Mouse (Mus musculus): ENCODE results near the gene Ttf1. TPM values are rescaled to one million over a fixed set of nuclear protein-coding genes. Genes with fewer than 3 reads are reported as not detected.

Ttf1 gene
- polyA plus RNA-seq (2016; fragmentation: Nextera tagmentation; extraction: Ambion mirVana) = 7.5 and 9.5 TPM in 2 replicates

GRCm38 (mm10) chr2:29060135-29060597 lies at the start of gene Ttf1:
Gene Ttf1 (plus strand): TSS chr2:29060262.
- Histone ChIP-seq H3K9me3 (no peaks in the 10 kb centered on the region), H3K27ac (peak within 1 kb of the TSS; percentile 92), H3K27me3 (ENCODE audit: insufficient read depth, poor library complexity, severe bottlenecking) (peaks cover 28% of the 10 kb centered on the region), H3K36me3 (no peaks in the 10 kb centered on the region), H3K4me3 (peak within 1 kb of the TSS; percentile 97), H3K4me1 (peaks cover 8% of the 10 kb centered on the region)
- DNase-seq (ENCODE audit: low spot score) = peak; percentile 95
- WGBS = under 1% methylated on average over 41 of the region's 41 CpGs

DNA sequence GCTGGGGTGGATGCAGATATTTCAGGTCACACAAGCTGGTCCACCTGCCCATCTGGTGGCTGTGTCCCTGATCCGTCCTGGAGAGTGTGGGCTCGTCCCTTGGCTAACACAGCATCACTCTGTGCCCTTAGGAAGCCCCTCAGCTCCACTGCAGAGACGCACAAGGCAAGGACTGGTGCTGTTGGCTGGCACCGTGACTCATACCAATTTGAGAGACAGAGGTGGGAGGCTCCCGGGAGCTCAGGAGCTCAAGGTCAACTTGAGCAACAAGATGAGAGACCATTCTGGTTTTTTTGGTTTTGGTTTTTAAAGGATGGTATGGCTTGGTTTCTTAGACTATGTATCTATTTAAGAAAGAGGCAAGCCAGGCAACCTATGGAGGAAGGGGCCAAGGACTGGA lies 47.5 kb upstream of the Ttf1 start:
- Histone ChIP-seq H3K27ac (no peak overlapping the region), H3K9me3 (no peaks in the 10 kb centered on the region), H3K4me1 (peaks cover 26% of the 10 kb centered on the region), H3K4me3 (no peak overlapping the region), H3K36me3 (no peaks in the 10 kb centered on the region), H3K27me3 (ENCODE audit: insufficient read depth, poor library complexity, severe bottlenecking) (peaks cover 33% of the 10 kb centered on the region; the same call in 1 of the 2 replicates)
- no peak for DNase-seq (ENCODE audit: low spot score)
- WGBS = 69% methylated on average over 5 of the region's 5 CpGs

- Histone ChIP-seq H3K4me3 (no peak overlapping the region), H3K27ac (no peak overlapping the region), H3K9me3 (no peaks in the 10 kb centered on the region), H3K4me1 (peaks cover 9% of the 10 kb centered on the region), H3K27me3 (ENCODE audit: insufficient read depth, poor library complexity, severe bottlenecking) (peaks cover 8% of the 10 kb centered on the region; the same call in 1 of the 2 replicates), H3K36me3 (no peaks in the 10 kb centered on the region)
- WGBS = 64% methylated on average over 27 of the region's 27 CpGs
- DNase-seq (ENCODE audit: low spot score) = no peak
These were observed 43.2 kb upstream of the Ttf1 start for GRCm38 (mm10) chr2:29016599-29017587.

GRCm38 (mm10) chr2:29018680-29019079 lies 41.4 kb upstream of the Ttf1 start:
- no peak overlapping the region for H3K27ac ChIP-seq
- no peak for DNase-seq (ENCODE audit: low spot score)
- WGBS = 55% methylated on average over 5 of the region's 5 CpGs
- H3K4me3 ChIP-seq = no peak overlapping the region
- peaks cover 9% of the 10 kb centered on the region for H3K4me1 ChIP-seq
- peaks cover 10% of the 10 kb centered on the region; the same call in 1 of the 2 replicates for H3K27me3 ChIP-seq (ENCODE audit: insufficient read depth, poor library complexity, severe bottlenecking)
- H3K36me3 ChIP-seq = no peaks in the 10 kb centered on the region
- no peaks in the 10 kb centered on the region for H3K9me3 ChIP-seq

- no peak for DNase-seq (ENCODE audit: low spot score)
- H3K27ac ChIP-seq = no peak overlapping the region
- WGBS = 74% methylated on average over 17 of the region's 17 CpGs
- H3K4me3 ChIP-seq = no peak overlapping the region
- H3K9me3 ChIP-seq = no peaks in the 10 kb centered on the region
- H3K4me1 ChIP-seq = peaks cover 9% of the 10 kb centered on the region
- H3K36me3 ChIP-seq = no peaks in the 10 kb centered on the region
- H3K27me3 ChIP-seq (ENCODE audit: insufficient read depth, poor library complexity, severe bottlenecking) = 0 out of 2 replicates have a peak, but pooled peaks cover 5% of the 10 kb centered on the region
These were observed 39.0 kb upstream of the Ttf1 start for GRCm38 (mm10) chr2:29021025-29021424.

- no peak for DNase-seq (ENCODE audit: low spot score)
- 86% methylated on average over 7 of the region's 7 CpGs for WGBS
- H3K4me1 ChIP-seq = no peaks in the 10 kb centered on the region
- no peaks in the 10 kb centered on the region for H3K9me3 ChIP-seq
- 0 out of 2 replicates have a peak, but pooled peaks cover 5% of the 10 kb centered on the region for H3K27me3 ChIP-seq (ENCODE audit: insufficient read depth, poor library complexity, severe bottlenecking)
- H3K27ac ChIP-seq = no peak overlapping the region
- H3K4me3 ChIP-seq = no peak overlapping the region
- H3K36me3 ChIP-seq = no peaks in the 10 kb centered on the region
These were observed 37.1 kb upstream of the Ttf1 start for GRCm38 (mm10) chr2:29023001-29023400.

DNA sequence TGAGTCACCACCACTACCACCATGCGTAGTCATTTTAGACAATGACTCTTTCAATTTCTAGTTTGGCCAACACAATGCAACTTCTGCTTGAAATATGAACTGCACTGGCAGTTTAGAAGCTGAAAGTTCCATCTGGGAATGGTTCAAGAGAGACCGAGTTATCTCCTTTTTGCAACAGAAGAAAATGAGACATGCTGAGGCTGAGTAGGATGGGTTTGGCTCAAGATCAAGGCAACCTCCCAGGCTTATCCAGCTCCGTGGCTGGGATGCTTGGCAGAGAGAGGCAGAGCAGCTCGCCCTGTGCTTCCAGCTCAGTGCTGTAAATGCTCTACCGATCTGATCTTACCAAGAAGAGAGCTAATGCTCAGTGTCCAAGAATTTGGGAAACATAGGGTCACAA lies 34.8 kb upstream of the Ttf1 start:
- 76% methylated on average over 5 of the region's 5 CpGs for WGBS
- Histone ChIP-seq H3K27ac (no peak overlapping the region), H3K9me3 (no peaks in the 10 kb centered on the region), H3K36me3 (no peaks in the 10 kb centered on the region), H3K4me3 (no peak overlapping the region), H3K4me1 (peaks cover 5% of the 10 kb centered on the region), H3K27me3 (ENCODE audit: insufficient read depth, poor library complexity, severe bottlenecking) (peaks cover 10% of the 10 kb centered on the region)
- no peak for DNase-seq (ENCODE audit: low spot score)

GRCm38 (mm10) chr2:29030048-29030734 lies 29.9 kb upstream of the Ttf1 start:
- H3K36me3 ChIP-seq = no peaks in the 10 kb centered on the region
- H3K27ac ChIP-seq = no peak overlapping the region
- no peak for DNase-seq (ENCODE audit: low spot score)
- H3K27me3 ChIP-seq (ENCODE audit: insufficient read depth, poor library complexity, severe bottlenecking) = peaks cover 9% of the 10 kb centered on the region
- no peak overlapping the region for H3K4me3 ChIP-seq
- peaks cover 16% of the 10 kb centered on the region for H3K4me1 ChIP-seq
- WGBS = 48% methylated on average over 20 of the region's 20 CpGs
- no peaks in the 10 kb centered on the region for H3K9me3 ChIP-seq

- Histone ChIP-seq H3K36me3 (no peaks in the 10 kb centered on the region), H3K27ac (no peak overlapping the region), H3K4me3 (no peak overlapping the region), H3K9me3 (no peaks in the 10 kb centered on the region), H3K27me3 (ENCODE audit: insufficient read depth, poor library complexity, severe bottlenecking) (peaks cover 17% of the 10 kb centered on the region), H3K4me1 (peaks cover 16% of the 10 kb centered on the region)
- WGBS = 82% methylated on average over 4 of the region's 4 CpGs
- DNase-seq (ENCODE audit: low spot score) = no peak
These were observed 28.1 kb upstream of the Ttf1 start for GRCm38 (mm10) chr2:29031951-29032350.

DNA sequence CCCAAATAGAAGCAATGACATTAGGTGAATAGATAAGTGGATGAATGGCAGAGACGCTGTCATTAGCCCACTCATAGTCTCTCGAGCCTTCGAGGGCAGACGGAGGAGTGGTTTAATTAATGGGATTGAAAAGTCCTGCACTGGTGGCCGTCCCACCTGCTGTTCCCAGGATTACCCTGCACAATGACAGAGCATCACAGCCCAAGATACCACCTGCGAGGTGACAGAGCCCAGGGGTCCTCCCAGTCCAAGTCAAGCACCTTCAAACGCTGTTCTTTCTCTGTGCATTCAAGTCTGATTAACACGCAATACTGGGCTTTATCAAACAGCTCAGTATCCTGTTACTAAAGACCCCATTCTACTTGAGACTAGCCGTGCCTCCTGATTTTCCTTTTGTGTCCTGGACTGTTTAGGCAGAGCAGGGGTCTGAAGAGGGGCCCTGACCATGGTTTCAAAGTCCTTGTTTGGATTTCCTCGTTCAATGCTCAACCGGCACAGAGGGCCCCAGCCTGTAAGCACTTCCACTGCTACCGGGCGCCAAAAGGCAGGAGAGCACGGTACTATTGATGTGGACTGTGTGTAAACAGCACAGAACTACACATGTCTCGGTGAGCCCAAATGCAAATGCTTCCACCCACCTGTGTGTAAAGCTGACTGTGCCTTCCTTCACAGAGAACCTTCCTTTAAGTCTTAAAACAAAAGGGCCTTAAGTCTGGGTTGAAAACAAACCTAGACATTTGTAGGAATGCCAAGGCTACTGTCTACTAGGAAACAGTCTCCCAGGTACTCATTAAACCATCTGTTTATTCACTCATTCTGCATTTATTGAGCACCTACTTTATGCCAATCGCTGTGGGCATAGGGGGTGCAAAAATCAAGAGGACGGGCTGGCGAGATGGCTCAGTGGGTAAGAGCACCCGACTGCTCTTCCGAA lies 25.3 kb upstream of the Ttf1 start:
- no peak overlapping the region for H3K27ac ChIP-seq
- H3K36me3 ChIP-seq = no peaks in the 10 kb centered on the region
- no peaks in the 10 kb centered on the region for H3K9me3 ChIP-seq
- H3K4me1 ChIP-seq = peaks cover 16% of the 10 kb centered on the region
- DNase-seq (ENCODE audit: low spot score) = no peak
- 54% methylated on average over 20 of the region's 20 CpGs for WGBS
- H3K4me3 ChIP-seq = no peak overlapping the region
- H3K27me3 ChIP-seq (ENCODE audit: insufficient read depth, poor library complexity, severe bottlenecking) = peaks cover 41% of the 10 kb centered on the region

DNA sequence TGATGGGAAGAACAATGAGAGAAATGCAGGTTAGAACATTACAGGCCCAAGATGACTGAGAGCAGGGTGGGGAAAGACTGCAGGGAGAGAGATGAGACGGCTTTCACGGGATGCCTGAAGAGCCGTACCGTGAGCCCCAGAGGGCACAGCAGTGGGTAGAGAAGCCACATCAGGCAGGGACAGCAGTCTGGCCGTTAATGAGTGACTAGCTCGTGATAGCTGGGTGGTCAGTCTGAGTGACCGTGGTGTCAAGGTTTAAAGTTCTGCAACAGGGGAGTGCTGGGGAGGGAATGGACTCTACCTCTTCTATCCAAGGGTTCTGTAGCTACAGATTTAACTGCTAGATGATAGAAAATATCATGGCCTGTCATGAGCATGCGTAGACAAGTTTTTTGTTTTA lies 24.4 kb upstream of the Ttf1 start:
- no peak for DNase-seq (ENCODE audit: low spot score)
- Histone ChIP-seq H3K4me1 (0 out of 2 replicates have a peak, but pooled peaks cover 9% of the 10 kb centered on the region), H3K4me3 (no peak overlapping the region), H3K9me3 (no peaks in the 10 kb centered on the region), H3K36me3 (no peaks in the 10 kb centered on the region), H3K27me3 (ENCODE audit: insufficient read depth, poor library complexity, severe bottlenecking) (peaks cover 41% of the 10 kb centered on the region), H3K27ac (no peak overlapping the region)
- 62% methylated on average over 8 of the region's 8 CpGs for WGBS

DNA sequence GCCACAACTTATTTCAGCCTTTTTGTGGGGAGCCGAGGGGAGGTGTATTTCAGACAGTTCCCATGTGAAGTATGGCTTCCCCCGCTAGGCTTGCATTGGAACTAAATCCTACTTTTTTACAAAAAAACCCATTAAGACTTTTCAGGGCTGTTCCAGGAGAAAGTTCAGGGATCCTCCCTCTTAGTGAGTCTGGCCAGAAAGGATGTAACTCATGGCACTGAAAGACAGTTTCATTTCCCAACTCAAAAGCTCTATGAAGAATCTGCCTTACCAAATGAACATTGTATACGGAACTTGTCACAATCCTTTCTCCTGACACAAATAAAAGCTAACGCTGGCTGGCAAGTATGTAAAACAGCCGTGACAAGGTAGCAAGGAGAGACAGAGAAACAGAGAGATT lies 20.3 kb upstream of the Ttf1 start:
- Histone ChIP-seq H3K4me3 (no peak overlapping the region), H3K27me3 (ENCODE audit: insufficient read depth, poor library complexity, severe bottlenecking) (peaks cover 75% of the 10 kb centered on the region), H3K9me3 (no peaks in the 10 kb centered on the region), H3K27ac (no peak overlapping the region), H3K4me1 (no peaks in the 10 kb centered on the region), H3K36me3 (no peaks in the 10 kb centered on the region)
- 37% methylated on average over 5 of the region's 5 CpGs for WGBS
- no peak for DNase-seq (ENCODE audit: low spot score)

Data from heart, embryonic 10.5 days (tissue).